Mouse (Mus musculus): ENCODE results near the gene Tpp1. TPM values are rescaled to one million over a fixed set of nuclear protein-coding genes. Genes with fewer than 3 reads are reported as not detected.

Tpp1 gene
- 37.4 and 40.3 TPM in 2 replicates for polyA plus RNA-seq (2016; fragmentation: Nextera tagmentation; extraction: Ambion mirVana)

DNA sequence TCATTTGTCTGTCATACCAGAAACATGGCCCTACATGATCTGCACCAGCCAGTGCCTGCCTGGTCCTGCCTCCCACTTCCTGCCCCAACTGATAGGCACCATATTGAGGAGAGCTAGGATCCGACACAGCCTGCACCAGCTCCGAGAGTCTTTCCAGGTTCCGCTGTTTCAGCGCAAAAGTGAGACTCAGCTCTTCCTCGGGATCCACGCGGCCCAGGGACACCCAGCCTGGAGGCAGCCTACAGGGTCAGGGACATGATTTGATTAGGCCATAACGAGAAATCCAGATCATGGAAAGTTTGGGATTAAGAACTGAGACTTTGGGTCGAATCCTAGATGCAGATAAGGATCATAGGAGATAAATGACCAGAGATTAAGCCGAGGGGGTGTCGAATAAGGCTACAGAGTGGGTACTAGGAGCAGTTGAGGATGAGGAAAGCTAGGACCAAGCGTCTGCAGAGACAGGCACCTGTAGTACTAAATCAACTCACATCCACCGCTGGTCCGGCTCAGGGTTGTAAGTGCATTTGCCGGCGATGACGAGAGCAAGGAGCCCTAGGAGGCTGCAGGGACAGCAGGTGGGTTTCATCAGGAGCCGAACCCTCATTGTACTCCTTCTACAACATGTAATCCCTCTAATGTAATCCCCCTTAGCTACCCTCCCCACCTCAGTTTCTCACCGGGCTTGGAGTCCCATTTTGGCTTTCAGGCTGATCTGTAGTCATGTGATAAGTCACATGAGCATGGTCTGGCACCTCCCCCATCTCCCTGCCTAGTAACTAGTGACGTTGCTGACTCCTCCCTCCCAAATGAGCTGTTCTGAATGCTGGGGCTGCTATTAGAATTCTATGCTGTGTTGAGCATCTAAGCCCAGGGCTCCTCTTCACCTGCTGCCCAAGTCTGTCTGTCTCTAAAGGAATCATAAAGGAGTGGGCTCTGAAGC lies at the start of gene Tpp1:
Gene Tpp1 (minus strand): TSS at position 745 of the 943 bp plus-strand sequence.
- ATAC-seq (ENCODE audit: low FRiP score, low read depth) = peak; percentile 94
- H3K36me3 ChIP-seq = peaks cover 66% of the 10 kb centered on the region
- peaks cover 7% of the 10 kb centered on the region for H3K4me1 ChIP-seq
- no peak within 1 kb of the TSS for H3K27ac ChIP-seq
- 27% methylated on average over 20 of the region's 20 CpGs for WGBS
- H3K4me2 ChIP-seq (replicated peaks) = peak within 1 kb of the TSS; percentile 70
- peak within 1 kb of the TSS; percentile 46 for H3K4me3 ChIP-seq
- H3K9me3 ChIP-seq = no peaks in the 10 kb centered on the region
- no peaks in the 10 kb centered on the region for H3K27me3 ChIP-seq (replicated peaks)
- H3K9ac ChIP-seq = peak within 1 kb of the TSS; percentile 60

DNA sequence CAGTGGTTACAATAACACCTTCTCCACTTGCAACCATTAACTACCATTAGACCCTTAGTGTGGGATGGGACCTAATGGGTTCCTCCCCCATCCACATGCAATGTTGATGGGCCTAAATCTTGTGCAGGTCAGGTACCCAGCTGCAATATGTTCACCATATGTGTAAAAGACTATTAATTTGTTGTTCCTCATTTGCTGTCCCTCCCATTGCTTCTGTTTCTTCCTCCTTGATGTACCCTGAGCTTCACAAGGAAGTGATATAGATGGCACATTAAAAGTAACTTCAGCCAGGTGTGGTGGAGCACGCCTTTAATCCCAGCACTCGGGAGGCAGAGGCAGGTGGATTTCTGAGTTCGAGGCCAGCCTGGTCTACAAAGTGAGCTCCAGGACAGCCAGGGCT lies 44.9 kb upstream of the Tpp1 start:
- no peak overlapping the region for H3K4me2 ChIP-seq (replicated peaks)
- 94% methylated on average over 3 of the region's 3 CpGs for WGBS
- no peaks in the 10 kb centered on the region for H3K27me3 ChIP-seq (replicated peaks)
- no peak overlapping the region for H3K9ac ChIP-seq
- H3K36me3 ChIP-seq = no peaks in the 10 kb centered on the region
- no peaks in the 10 kb centered on the region for H3K9me3 ChIP-seq
- no peak for ATAC-seq (ENCODE audit: low FRiP score, low read depth)
- no peak overlapping the region for H3K27ac ChIP-seq
- H3K4me1 ChIP-seq = no peaks in the 10 kb centered on the region
- no peak overlapping the region for H3K4me3 ChIP-seq

DNA sequence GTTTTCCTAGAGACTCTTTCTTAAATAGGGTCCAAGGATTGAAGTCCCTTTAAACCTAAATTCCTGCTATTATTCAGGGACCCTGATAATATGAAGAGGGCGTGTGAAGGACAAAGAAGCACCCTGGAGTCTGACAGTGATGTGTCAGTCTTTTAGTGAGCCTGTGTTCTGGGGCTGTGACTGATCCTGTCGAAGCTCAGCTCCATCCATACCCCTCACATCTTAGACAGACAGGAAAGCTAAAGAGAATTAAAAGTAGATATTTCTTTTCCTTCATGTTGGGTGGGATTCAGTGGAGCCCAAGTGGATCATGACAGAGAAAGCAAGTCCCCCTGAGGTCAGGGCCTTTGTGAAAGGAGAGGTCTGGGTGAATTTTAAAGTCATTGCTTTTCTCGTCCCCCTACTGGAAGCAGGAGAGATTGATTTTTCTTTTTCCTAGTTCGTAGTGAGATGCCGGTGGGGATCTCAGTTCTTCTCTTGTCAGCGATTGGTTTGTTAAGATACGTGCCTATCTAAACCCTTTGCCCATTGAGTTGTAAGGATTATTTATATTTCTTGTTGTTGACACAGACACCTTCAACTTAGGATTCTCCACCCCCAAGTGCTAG lies 43.8 kb upstream of the Tpp1 start:
- H3K9me3 ChIP-seq = no peaks in the 10 kb centered on the region

DNA sequence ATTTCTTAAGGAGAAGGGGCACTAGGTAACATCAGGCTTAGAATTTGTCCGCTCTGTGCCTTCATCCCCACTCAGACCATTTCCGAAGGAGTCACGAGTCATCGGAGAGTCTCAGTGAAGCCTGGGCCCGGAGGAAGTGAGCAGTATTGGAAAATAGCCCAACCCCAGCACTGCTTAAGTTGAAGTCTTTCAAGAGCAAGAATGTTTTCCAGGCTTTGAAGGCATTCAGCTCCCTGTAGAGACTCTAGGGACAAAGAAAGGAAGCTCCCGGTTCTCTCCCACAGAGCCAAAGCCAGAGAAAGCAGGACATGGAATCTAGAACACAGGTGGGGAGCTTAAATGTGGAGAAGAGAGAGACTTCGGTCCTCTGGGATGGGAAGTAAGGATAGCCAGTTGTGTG lies 41.7 kb upstream of the Tpp1 start:
- Histone ChIP-seq H3K9ac (no peak overlapping the region), H3K4me3 (no peak overlapping the region), H3K27ac (no peak overlapping the region), H3K27me3 (replicated peaks) (no peaks in the 10 kb centered on the region), H3K36me3 (no peaks in the 10 kb centered on the region), H3K4me1 (no peaks in the 10 kb centered on the region), H3K9me3 (no peaks in the 10 kb centered on the region), H3K4me2 (replicated peaks) (no peak overlapping the region)
- 84% methylated on average over 7 of the region's 7 CpGs for WGBS
- ATAC-seq (ENCODE audit: low FRiP score, low read depth) = no peak

More for the DNA sequence above, 43.8 kb upstream of the Tpp1 start:
- 20% methylated on average over 7 of the region's 7 CpGs for WGBS
- no peak overlapping the region for H3K4me3 ChIP-seq
- no peak for ATAC-seq (ENCODE audit: low FRiP score, low read depth)
- no peaks in the 10 kb centered on the region for H3K4me1 ChIP-seq
- H3K36me3 ChIP-seq = no peaks in the 10 kb centered on the region
- H3K4me2 ChIP-seq (replicated peaks) = no peak overlapping the region
- H3K27ac ChIP-seq = no peak overlapping the region
- H3K27me3 ChIP-seq (replicated peaks) = no peaks in the 10 kb centered on the region
- no peak overlapping the region for H3K9ac ChIP-seq

DNA sequence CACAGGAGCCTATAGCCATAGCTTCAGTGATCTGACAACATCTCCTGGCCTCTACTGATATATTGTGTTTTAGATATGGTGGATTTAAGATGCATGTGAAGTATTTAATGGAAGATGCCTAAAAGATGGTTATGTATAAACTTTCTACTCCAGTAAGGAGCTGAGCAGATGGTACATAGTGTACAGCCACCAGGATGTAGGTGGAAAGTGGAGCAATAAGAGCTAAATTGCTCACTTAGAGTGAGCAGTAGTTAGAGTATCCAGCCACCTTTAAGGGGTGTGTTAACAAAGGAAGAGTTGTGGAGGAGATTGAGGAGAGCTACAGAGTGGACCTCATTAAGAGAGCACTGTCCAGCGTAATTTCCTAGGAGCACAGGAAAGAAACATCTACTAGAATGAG lies 39.1 kb upstream of the Tpp1 start:
- WGBS = 86% methylated on average over 1 of the region's 1 CpGs

DNA sequence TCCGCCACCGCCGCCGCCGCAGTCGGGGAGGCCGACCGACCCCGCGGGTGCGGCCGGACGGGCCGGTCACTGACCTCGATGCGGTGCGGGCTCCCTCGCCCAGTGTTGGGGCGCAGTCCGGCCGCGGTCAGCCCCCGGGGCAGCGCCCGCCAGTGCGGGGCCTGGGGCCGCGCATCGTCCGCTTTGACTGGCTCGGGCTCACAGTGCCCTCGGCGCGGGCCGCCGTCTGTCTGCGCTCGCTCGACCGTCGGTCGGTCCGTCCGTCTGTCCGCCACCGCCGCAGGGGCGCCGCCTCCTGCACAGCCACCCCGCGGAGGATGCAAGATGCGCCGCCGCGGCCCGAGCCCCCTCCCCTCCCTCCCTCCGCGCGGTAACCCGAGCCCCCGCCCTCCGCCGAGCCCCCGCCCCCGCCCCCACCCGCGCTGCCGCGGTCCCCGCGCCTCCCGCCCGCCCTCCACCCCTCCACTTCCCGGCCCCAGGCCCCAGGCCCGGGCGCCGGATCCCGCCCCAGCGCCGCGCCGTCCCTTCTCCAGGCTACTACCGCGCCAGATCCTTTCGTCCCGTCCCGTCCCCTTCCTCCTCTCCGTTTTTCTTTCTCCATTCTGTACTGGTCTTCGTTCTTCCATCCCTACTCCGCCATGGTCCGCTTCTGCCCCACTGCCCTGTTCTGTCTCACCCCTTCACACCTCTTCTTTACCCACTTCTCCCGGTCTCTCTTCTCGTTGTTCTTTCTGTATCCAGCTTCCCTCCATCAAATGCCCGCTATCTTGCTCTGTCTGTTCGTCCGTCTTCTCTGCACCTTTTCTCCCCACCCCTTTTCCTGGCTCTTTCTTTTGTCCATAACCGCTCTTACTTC lies 35.5 kb upstream of the Tpp1 start, which contains the start of gene Dchs1:
Gene Dchs1 (minus strand): TSS at position 370 of the 856 bp plus-strand sequence.
- H3K27ac ChIP-seq = peak within 1 kb of the TSS; percentile 93
- under 1% methylated on average over 81 of the region's 97 CpGs for WGBS
- H3K4me1 ChIP-seq = peaks cover 41% of the 10 kb centered on the region
- H3K27me3 ChIP-seq (replicated peaks) = no peaks in the 10 kb centered on the region
- peak within 1 kb of the TSS; percentile 84 for H3K4me2 ChIP-seq (replicated peaks)
- H3K36me3 ChIP-seq = peaks cover 19% of the 10 kb centered on the region; the same call in 1 of the 2 replicates
- H3K9me3 ChIP-seq = no peaks in the 10 kb centered on the region
- peak; percentile 77 for ATAC-seq (ENCODE audit: low FRiP score, low read depth)
- H3K9ac ChIP-seq = peak within 1 kb of the TSS; percentile 100
- H3K4me3 ChIP-seq = peak within 1 kb of the TSS; percentile 97

More for the DNA sequence above, 39.1 kb upstream of the Tpp1 start:
- Histone ChIP-seq H3K4me2 (replicated peaks) (no peak overlapping the region), H3K9me3 (no peaks in the 10 kb centered on the region), H3K27me3 (replicated peaks) (no peaks in the 10 kb centered on the region), H3K27ac (no peak overlapping the region), H3K36me3 (no peaks in the 10 kb centered on the region), H3K4me3 (no peak overlapping the region), H3K4me1 (peaks cover 7% of the 10 kb centered on the region), H3K9ac (no peak overlapping the region)
- no peak for ATAC-seq (ENCODE audit: low FRiP score, low read depth)

DNA sequence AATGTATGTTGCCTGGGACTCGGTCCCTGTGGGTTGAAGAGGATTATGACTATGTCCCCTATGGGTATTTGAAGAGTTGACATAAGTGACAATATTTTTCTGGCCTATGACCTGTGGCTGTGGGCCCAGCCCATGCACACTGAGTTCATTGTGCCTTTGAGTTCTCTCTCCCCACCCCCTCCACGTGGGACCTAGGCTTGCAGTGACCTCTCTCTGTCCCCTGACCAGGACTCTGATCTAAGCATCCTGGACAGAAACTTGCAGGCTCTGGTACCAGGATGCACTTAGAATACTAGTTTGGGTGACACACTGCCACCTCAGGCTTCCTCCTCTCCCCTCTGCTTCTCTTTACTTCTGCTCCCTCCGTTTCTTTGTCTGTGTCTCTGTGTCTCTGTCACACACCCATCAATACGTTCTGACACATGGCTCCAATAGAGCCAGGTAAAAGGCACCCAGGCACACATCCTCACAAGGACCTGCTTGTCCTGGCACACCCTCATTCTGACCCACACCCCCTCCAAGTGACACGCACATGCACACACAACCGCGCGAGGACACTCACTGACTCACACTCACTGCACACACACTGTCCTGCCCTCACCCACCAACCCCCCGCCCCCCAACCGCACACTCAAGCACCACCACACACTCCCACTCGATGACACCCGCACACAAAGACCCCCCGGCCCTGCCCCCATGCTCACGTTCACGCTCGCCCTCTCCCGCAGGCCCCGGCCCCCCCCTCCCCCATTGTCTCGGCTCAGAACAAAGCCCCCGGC lies 34.7 kb upstream of the Tpp1 start:
- 2% methylated on average over 20 of the region's 20 CpGs for WGBS
- H3K27me3 ChIP-seq (replicated peaks) = no peaks in the 10 kb centered on the region
- peak overlapping the region; percentile 84 for H3K4me2 ChIP-seq (replicated peaks)
- no peaks in the 10 kb centered on the region for H3K9me3 ChIP-seq
- peak overlapping the region; percentile 93 for H3K27ac ChIP-seq
- ATAC-seq (ENCODE audit: low FRiP score, low read depth) = peak; percentile 72
- H3K9ac ChIP-seq = peak overlapping the region; percentile 100
- peak overlapping the region; percentile 97 for H3K4me3 ChIP-seq
- peaks cover 41% of the 10 kb centered on the region for H3K4me1 ChIP-seq
- H3K36me3 ChIP-seq = peaks cover 27% of the 10 kb centered on the region

DNA sequence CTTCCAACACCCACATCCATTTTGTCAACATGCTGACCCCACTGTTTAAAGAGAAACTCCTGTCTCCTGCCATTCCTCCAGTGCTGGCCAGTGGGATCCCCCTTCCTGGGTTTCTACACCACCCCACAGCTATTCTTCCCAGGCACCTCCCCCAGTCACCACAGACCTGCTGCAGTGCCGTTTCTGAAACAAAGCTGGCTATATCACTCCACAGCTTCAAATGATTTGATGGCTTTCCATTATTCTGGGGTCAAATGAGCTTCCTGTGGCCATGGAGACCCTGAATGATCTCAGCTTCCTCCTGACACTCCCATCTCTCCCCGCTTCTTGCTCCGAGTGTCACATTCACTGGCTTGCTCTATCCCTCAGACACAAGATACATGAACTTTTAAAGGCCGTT lies 32.5 kb upstream of the Tpp1 start:
- 0 out of 2 replicates have a peak overlapping the region, but pooled peaks have one; percentile 13 for H3K4me3 ChIP-seq
- peaks cover 42% of the 10 kb centered on the region for H3K4me1 ChIP-seq
- H3K36me3 ChIP-seq = peaks cover 48% of the 10 kb centered on the region
- WGBS = 8% methylated on average over 4 of the region's 4 CpGs
- H3K9ac ChIP-seq = peak overlapping the region; percentile 35; the same call in 1 of the 2 replicates
- no peak overlapping the region for H3K27ac ChIP-seq
- peak overlapping the region; percentile 84 for H3K4me2 ChIP-seq (replicated peaks)
- H3K9me3 ChIP-seq = no peaks in the 10 kb centered on the region
- ATAC-seq (ENCODE audit: low FRiP score, low read depth) = no peak
- H3K27me3 ChIP-seq (replicated peaks) = no peaks in the 10 kb centered on the region

DNA sequence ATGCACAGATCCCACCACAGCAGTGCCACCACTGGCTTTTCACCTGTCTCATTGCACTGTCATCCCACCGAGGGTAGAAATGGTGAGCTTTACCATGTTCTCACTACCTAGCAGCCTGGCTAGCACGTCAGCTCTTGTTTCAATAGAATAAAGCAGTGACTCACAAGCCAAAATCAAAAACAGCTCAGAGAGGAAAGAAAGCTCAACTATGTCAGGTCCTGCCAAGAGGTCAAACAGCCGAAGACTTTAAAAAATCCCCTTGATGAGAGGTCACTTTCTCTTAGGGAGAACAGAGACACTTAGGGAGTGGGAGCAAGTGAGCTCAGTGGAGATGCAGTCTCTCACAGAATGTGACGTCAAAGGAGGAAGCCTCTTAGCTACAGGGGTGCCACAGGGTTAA lies 31.8 kb upstream of the Tpp1 start:
- peaks cover 49% of the 10 kb centered on the region for H3K4me1 ChIP-seq
- 61% methylated on average over 4 of the region's 4 CpGs for WGBS
- H3K4me2 ChIP-seq (replicated peaks) = peak overlapping the region; percentile 84
- no peak overlapping the region for H3K27ac ChIP-seq
- 0 out of 2 replicates have a peak overlapping the region, but pooled peaks have one; percentile 35 for H3K9ac ChIP-seq
- no peaks in the 10 kb centered on the region for H3K9me3 ChIP-seq
- no peak overlapping the region for H3K4me3 ChIP-seq
- no peaks in the 10 kb centered on the region for H3K27me3 ChIP-seq (replicated peaks)
- peaks cover 55% of the 10 kb centered on the region for H3K36me3 ChIP-seq
- ATAC-seq (ENCODE audit: low FRiP score, low read depth) = no peak

DNA sequence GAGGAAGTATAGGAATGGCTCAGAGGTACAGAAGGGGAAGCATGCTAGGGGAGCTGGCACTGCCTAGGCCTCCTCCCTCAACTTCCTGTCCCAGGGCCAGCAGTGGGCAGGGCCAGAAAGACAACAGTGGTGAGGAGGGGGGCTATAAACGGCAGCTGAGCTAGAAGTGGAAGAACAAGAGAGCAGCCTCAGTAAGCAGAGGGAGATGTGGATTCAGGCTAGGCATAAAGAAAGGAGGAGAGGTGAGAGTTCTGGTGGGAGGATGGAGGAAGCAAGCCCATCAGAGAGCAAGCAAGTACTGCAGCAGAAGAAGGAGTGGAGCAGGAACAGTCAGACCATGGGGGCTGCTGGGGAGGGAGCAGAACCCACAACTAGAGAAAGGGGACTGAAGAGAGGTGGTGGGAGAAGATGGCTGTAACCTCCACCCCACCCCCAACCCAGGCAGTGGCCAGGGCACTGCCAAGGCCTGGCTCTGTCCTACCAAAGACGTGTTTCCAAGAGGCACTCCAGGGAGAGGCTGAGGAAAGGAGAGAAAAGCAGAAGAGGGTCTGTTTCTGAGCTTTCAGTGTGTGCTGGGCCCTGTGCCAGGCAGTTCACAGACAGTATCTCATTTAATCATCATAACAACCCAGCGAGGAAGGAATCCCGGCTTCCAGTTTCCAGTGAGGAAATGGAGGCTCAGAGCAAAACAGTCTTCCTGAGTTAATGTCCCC lies 26.7 kb upstream of the Tpp1 start:
- ATAC-seq (ENCODE audit: low FRiP score, low read depth) = peak; percentile 56; the same call in 1 of the 2 replicates
- Histone ChIP-seq H3K27me3 (replicated peaks) (no peaks in the 10 kb centered on the region), H3K4me3 (no peak overlapping the region), H3K9ac (peak overlapping the region; percentile 18; the same call in 1 of the 2 replicates), H3K4me1 (peaks cover 42% of the 10 kb centered on the region), H3K4me2 (replicated peaks) (peak overlapping the region; percentile 34), H3K36me3 (peaks cover 72% of the 10 kb centered on the region), H3K9me3 (no peaks in the 10 kb centered on the region), H3K27ac (peak overlapping the region; percentile 4; the same call in 1 of the 2 replicates)
- 24% methylated on average over 4 of the region's 4 CpGs for WGBS
